Mouse (Mus musculus): ENCODE results near the gene Ftsj1. TPM values are rescaled to one million over a fixed set of nuclear protein-coding genes. Genes with fewer than 3 reads are reported as not detected.

Gene Ftsj1
- polyA plus RNA-seq (2017; shearing (Covaris generic)) = 10 to 100 TPM; 19.6 to 26.7 TPM

DNA sequence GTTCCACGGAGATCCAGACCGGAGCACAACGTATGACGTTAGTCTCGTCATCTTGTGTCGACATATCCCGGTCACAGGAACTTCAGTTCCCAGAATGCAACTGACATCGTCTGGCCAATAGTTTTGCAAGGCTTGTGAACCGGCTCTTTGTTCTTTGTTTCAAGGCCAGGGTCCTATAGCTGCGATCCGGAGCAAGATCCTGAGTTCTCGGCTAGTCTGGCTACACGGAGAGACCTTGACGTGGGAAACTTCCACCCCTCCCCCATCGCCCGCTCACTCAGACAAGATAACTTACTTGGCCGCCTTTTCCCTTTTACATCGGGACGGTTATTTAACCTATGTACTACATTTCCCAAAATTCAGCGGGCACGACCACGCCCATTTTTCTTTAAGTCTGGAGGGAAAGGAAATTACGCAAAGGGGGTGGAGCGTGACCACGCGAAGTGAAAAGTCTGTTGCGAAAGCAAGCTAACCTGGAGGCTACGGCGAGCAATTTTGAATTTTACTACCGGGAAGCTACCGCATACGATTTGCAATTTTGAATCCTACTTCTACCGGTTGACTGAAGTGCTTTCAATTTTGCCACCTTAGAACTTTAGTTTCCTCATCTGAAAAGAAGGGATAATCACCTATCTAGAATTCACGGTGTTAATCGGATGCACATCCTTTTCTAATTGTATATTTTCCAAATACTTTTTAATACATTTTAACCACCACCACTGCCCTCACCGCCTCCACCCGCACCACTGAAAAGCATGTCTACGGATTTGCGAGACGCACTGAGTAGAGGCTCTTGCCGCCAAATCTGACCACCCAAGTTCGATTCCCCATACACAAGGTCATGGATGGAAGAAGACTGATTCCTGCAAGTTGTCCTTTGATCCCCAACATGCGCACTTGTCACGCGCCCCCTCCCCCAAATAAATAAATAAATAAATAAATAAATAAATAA, at the start of gene Ftsj1:
TSS of gene Ftsj1 (minus strand) at position 73 of the 952 bp plus-strand sequence.

DNA sequence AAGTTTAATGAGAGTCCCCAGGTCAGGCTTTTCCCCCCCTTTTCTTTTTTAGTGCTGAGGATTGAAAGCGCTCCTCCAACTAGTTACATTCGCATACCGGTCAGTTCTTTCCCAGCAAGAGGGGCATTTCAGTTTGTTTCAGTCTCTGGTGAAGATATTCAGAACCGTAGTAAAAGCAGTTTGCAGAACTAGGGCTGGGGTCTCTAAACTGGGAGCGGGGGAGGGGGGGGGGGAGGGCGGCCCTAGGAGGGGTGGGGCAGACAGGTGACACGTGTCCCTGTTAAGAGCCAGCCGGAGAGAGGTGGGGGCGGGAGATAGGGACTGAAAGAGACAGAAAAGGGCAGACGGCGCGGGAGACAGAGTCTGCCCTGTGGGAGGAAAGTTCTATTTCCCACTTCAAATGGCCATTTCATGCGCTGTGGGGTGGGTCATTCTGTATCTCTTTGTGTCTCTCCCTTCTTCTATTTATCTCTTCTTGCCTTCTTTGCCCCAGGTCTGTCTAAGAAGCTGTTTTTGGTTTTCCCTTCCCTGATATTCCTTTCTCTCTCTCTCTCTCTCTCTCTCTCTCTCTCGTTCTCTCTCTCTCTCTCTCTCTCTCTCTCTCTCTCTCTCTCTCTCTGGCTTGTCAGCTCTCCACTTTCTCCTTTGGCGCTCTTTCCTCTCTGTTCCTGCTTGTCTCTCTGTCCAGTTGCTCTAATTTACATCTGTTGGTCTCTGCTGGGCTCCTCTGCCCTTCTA, 19.0 kb upstream of the Ftsj1 start, which contains the start of gene Slc38a5:
TSS of gene Slc38a5 (plus strand) at position 51 of the 738 bp plus-strand sequence.

DNA sequence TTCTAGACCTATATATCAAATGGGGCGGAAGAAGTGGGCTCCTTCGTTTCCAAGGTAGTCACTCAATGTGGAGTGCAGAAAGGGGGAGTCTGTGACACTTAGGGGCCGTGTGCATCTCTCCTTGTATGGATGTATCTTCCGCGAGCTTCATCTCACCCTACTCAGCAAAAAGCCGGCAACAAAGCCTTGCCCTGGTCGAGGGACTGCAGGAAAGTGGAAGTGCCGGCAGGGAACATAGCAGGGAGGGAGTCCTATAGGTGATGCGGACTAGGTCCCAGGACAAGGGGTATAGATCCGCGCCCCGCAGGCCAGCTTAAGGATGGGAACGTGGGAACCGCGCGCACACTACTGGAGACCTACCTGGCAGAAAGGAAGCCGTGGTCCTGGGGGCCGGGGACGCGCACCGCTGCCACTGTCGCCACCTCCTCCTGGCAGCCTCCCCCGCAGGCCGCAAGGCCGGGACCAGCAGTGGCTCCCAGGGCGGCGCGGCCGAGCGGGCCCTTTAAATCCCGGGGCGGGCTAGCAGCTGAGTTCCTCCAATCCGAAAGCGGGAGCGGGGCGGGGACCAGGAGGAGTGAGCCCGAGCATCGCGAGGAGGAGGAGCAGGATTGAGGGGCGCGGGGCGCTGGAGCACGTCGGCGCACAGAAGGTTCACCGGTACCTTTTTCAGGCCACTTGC, 46.1 kb downstream of the Ftsj1 start, which contains the start of gene Porcn:
TSS of gene Porcn (minus strand) at position 511 of the 679 bp plus-strand sequence.

DNA sequence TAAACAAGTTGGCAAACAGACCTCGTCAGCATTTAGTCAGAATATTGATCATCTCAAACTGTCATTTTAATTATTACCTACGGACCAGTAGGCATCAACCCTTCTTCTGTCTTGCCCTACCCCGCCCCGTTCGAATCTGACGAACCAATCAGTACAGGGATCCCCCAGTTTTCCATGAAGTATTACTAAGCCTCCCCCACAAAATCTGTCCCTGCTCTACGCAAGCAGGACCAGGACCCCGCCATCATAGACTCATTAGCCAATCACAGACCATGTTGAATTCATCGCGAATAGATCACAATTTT, 58.8 kb downstream of the Ftsj1 start, which contains the start of gene Ebp:
TSS of gene Ebp (minus strand) at position 94 of the 305 bp plus-strand sequence.

Other genes with a start within 250 kb of the Ftsj1 start
- gene Glod5, start 233.9 kb downstream of the Ftsj1 start, polyA plus RNA-seq (2017; shearing (Covaris generic)) = not detected
- gene Suv39h1, start 177.6 kb downstream of the Ftsj1 start, polyA plus RNA-seq (2017; shearing (Covaris generic)) = 10 to 100 TPM; 22.7 to 32.2 TPM
- gene Was, start 161.9 kb downstream of the Ftsj1 start, polyA plus RNA-seq (2017; shearing (Covaris generic)) = 10 to 100 TPM; 80.0 to 87.7 TPM
- 10 to 100 TPM; 24.4 to 32.3 TPM for gene Wdr13, start 119.5 kb downstream of the Ftsj1 start, polyA plus RNA-seq (2017; shearing (Covaris generic))
- gene Rbm3, start 106.5 kb downstream of the Ftsj1 start, polyA plus RNA-seq (2017; shearing (Covaris generic)) = 100 to 1,000 TPM; 502 to 511 TPM
- gene Tbc1d25, start 76.2 kb downstream of the Ftsj1 start, polyA plus RNA-seq (2017; shearing (Covaris generic)) = 10 to 100 TPM; 14.2 to 21.1 TPM
- gene Ebp, start 58.9 kb downstream of the Ftsj1 start, polyA plus RNA-seq (2017; shearing (Covaris generic)) = 100 to 1,000 TPM; 141 to 144 TPM
- gene Porcn, start 45.9 kb downstream of the Ftsj1 start, polyA plus RNA-seq (2017; shearing (Covaris generic)) = under 1 TPM in 1 of 2 experiments, not detected in 1; 0.21 TPM
- under 1 TPM in 1 of 2 experiments, not detected in 1; 0.59 TPM for gene Slc38a5, start 18.7 kb upstream of the Ftsj1 start, polyA plus RNA-seq (2017; shearing (Covaris generic))
- not detected for gene Ssxb10, start 75.0 kb upstream of the Ftsj1 start, polyA plus RNA-seq (2017; shearing (Covaris generic))
- not detected for gene Ssxb9, start 114.6 kb upstream of the Ftsj1 start, polyA plus RNA-seq (2017; shearing (Covaris generic))
- not detected for gene Ssxb1, start 160.9 kb upstream of the Ftsj1 start, polyA plus RNA-seq (2017; shearing (Covaris generic))
- not detected for gene Ssxb2, start 209.3 kb upstream of the Ftsj1 start, polyA plus RNA-seq (2017; shearing (Covaris generic))